Mouse (Mus musculus) G1E-ER4 (cell line): ENCODE data around the gene 3110021N24Rik. TPM values are rescaled to one million over a fixed set of nuclear protein-coding genes. Genes with fewer than 3 reads are reported as not detected.

Experiments
- GATA1 ChIP-seq: IDR thresholded peaks from one replicate; pipeline ENCODE4 v1.8.0; 2012; ENCODE audit warnings: low read length, inconsistent platforms
- polyA plus RNA-seq: library from polyadenylated mRNA; stranded (reverse); fragments of >175 nt; gene quantifications from 2 replicates; pipeline ENCODE4 v1.2.3, GENCODE M21; 2012

Gene 3110021N24Rik
- polyA plus RNA-seq, 1 experiment: not detected

- TF ChIP-seq GATA1: no peak
These were observed 63.1 kb downstream of the 3110021N24Rik start for GRCm38 (mm10) chr4:108782421-108783085.

- TF ChIP-seq GATA1: no peak
These were observed 69.9 kb downstream of the 3110021N24Rik start for GRCm38 (mm10) chr4:108789258-108789936.

- no peak for TF ChIP-seq GATA1
These were observed 71.1 kb downstream of the 3110021N24Rik start for GRCm38 (mm10) chr4:108790507-108790906.

GRCm38 (mm10) chr4:108793941-108794340 lies 74.5 kb downstream of the 3110021N24Rik start:
- TF ChIP-seq GATA1: no peak

- no peak for TF ChIP-seq GATA1
These were observed 77.3 kb downstream of the 3110021N24Rik start for GRCm38 (mm10) chr4:108796701-108797100.

- no peak for TF ChIP-seq GATA1
These were observed 78.8 kb downstream of the 3110021N24Rik start for GRCm38 (mm10) chr4:108798083-108798830.

GRCm38 (mm10) chr4:108803535-108803934 lies 84.1 kb downstream of the 3110021N24Rik start:
- TF ChIP-seq GATA1: no peak

GRCm38 (mm10) chr4:108811142-108811541 lies 91.7 kb downstream of the 3110021N24Rik start:
- no peak for TF ChIP-seq GATA1

- no peak for TF ChIP-seq GATA1
These were observed 92.1 kb downstream of the 3110021N24Rik start for GRCm38 (mm10) chr4:108811550-108811949.

- TF ChIP-seq GATA1: no peak
These were observed 106.2 kb downstream of the 3110021N24Rik start for GRCm38 (mm10) chr4:108825677-108826076.

- no peak for TF ChIP-seq GATA1
These were observed 106.6 kb downstream of the 3110021N24Rik start for GRCm38 (mm10) chr4:108826096-108826495.

GRCm38 (mm10) chr4:108826643-108827042 lies 107.2 kb downstream of the 3110021N24Rik start:
- no peak for TF ChIP-seq GATA1

GRCm38 (mm10) chr4:108830698-108831097 lies 111.2 kb downstream of the 3110021N24Rik start:
- no peak for TF ChIP-seq GATA1

Other genes starting within 250 kb of the 3110021N24Rik start
- gene Prpf38a, start 140.3 kb upstream of the 3110021N24Rik start, polyA plus RNA-seq: 2.9 and 5.9 TPM in 2 replicates
- 14.8 and 19.8 TPM in 2 replicates for gene Orc1, start 140.2 kb upstream of the 3110021N24Rik start, polyA plus RNA-seq
- 86.1 and 94.6 TPM in 2 replicates for gene Cc2d1b, start 99.7 kb upstream of the 3110021N24Rik start, polyA plus RNA-seq
- not detected in 2 replicates for gene Zfyve9, start 61.1 kb downstream of the 3110021N24Rik start, polyA plus RNA-seq
- gene Btf3l4, start 114.0 kb downstream of the 3110021N24Rik start, polyA plus RNA-seq: 7.9 and 11.1 TPM in 2 replicates
- 3.3 and 4.9 TPM in 2 replicates for gene Txndc12, start 115.0 kb downstream of the 3110021N24Rik start, polyA plus RNA-seq
- 95.2 and 134 TPM in 2 replicates for gene Kti12, start 128.1 kb downstream of the 3110021N24Rik start, polyA plus RNA-seq
- 0.06 TPM in 1 of 2 replicates, not detected in the other for gene A730015C16Rik, start 129.0 kb downstream of the 3110021N24Rik start, polyA plus RNA-seq
- gene Rab3b, start 159.4 kb downstream of the 3110021N24Rik start, polyA plus RNA-seq: not detected in 2 replicates